Mouse (Mus musculus) cerebellum, adult 2 months (tissue): ENCODE measurements at regions not wholly inside any gene's neighbourhood (a gene's known extent, or its start where the extent isn't known, plus 50 kb on each side); places are given as distances from the start of the nearest gene placed in this dataset.

Experiments
- CTCF ChIP-seq: fragments of 200-500 bp; IDR thresholded peaks from 2 replicates; pipeline ENCODE4 v1.5.1; 2011; ENCODE audit warnings: low read depth, mild to moderate bottlenecking, control low read depth, low read length, moderate library complexity, borderline replicate concordance; ENCODE audit not compliant: insufficient read depth
- POLR2A ChIP-seq: fragments of 200-500 bp; IDR thresholded peaks from 2 replicates; pipeline ENCODE4 v1.6.1; 2011; ENCODE audit warnings: low read length, control low read depth, borderline replicate concordance; ENCODE audit not compliant: insufficient read depth

- TF ChIP-seq CTCF (no peak), POLR2A (no peak)
Measured at GRCm38 (mm10) chr6:51240039-51240438, 192.4 kb upstream of the Nfe2l3 start.
